Mouse (Mus musculus) hindbrain, embryonic 13.5 days (tissue): Measurements from ENCODE around the gene D17Wsu92e. TPM values are rescaled to one million over a fixed set of nuclear protein-coding genes. Genes with fewer than 3 reads are reported as not detected.

Source experiments
- ATAC-seq: fragments of 200-750 bp; cut with Nextera tagmentation; 2 replicates; pipeline ENCODE4 v1.8.0; 2017; ENCODE audit warnings: moderate TSS enrichment; ENCODE audit not compliant: low FRiP score
- H3K27ac ChIP-seq: fragments of 300-500 bp; sonication (generic); 2 replicates; pipeline ENCODE4 v1.5.1; 2015; ENCODE audit warnings: inconsistent platforms, mild to moderate bottlenecking, moderate library complexity
- H3K27me3 ChIP-seq: fragments of 300-500 bp; sonication (generic); 2 replicates; pipeline ENCODE4 v1.6.1; 2015; ENCODE audit warnings: mild to moderate bottlenecking, inconsistent platforms
- H3K36me3 ChIP-seq: fragments of 300-500 bp; sonication (generic); 2 replicates; pipeline ENCODE4 v1.6.1; 2015; ENCODE audit warnings: mild to moderate bottlenecking, inconsistent platforms
- H3K4me1 ChIP-seq: fragments of 300-500 bp; sonication (generic); replicated peaks from 2 replicates; pipeline ENCODE4 v1.6.1; 2015; ENCODE audit warnings: inconsistent platforms
- H3K4me2 ChIP-seq: fragments of 300-500 bp; sonication (generic); 2 replicates; pipeline ENCODE4 v1.6.1; 2015; ENCODE audit warnings: inconsistent platforms, mild to moderate bottlenecking, moderate library complexity
- H3K4me3 ChIP-seq: fragments of 300-500 bp; sonication (generic); 2 replicates; pipeline ENCODE4 v1.5.1; 2015; ENCODE audit warnings: mild to moderate bottlenecking, inconsistent platforms
- H3K9ac ChIP-seq: fragments of 300-500 bp; sonication (generic); 2 replicates; pipeline ENCODE4 v1.6.1; 2015; ENCODE audit warnings: mild to moderate bottlenecking, inconsistent platforms
- H3K9me3 ChIP-seq: fragments of 300-500 bp; sonication (generic); 2 replicates; pipeline ENCODE4 v1.6.1; 2016; ENCODE audit warnings: inconsistent platforms
- WGBS: fragments of 180-500 bp; shearing (Covaris S2); methylation state at CpG from one replicate; pipeline ENCODE4 v1.1.7; 2015; 5-methylcytosine and 5-hydroxymethylcytosine counted together
- polyA plus RNA-seq: library from polyadenylated mRNA; unstranded; fragments of >200 nt; fragmentation: Nextera tagmentation; extraction: Ambion mirVana; gene quantifications from 2 replicates; pipeline ENCODE4 v1.2.1, GENCODE M21; 2015

The D17Wsu92e gene
- polyA plus RNA-seq, 1 experiment from 2014 or later: 10.0 TPM

GRCm38 (mm10) chr17:27830411-27830810 is 10.0 kb upstream of the D17Wsu92e start:
- Histone ChIP-seq H3K27ac (no peak overlapping the region), H3K9me3 (no peaks in the 10 kb centered on the region), H3K27me3 (peaks cover 14% of the 10 kb centered on the region; the same call in 1 of the 2 replicates), H3K4me3 (no peak overlapping the region), H3K9ac (no peak overlapping the region), H3K36me3 (no peaks in the 10 kb centered on the region), H3K4me1 (peaks cover 11% of the 10 kb centered on the region), H3K4me2 (no peak overlapping the region)
- no peak for ATAC-seq
- WGBS: 55% methylated on average over 7 of the region's 7 CpGs

- Histone ChIP-seq H3K9me3 (no peaks in the 10 kb centered on the region), H3K9ac (no peak overlapping the region), H3K4me2 (peak overlapping the region; percentile 11; the same call in 1 of the 2 replicates), H3K27me3 (0 out of 2 replicates have a peak, but pooled peaks cover 3% of the 10 kb centered on the region), H3K36me3 (no peaks in the 10 kb centered on the region), H3K4me1 (peaks cover 11% of the 10 kb centered on the region), H3K4me3 (no peak overlapping the region), H3K27ac (no peak overlapping the region)
- ATAC-seq: no peak
- 15% methylated on average over 6 of the region's 6 CpGs for WGBS
These were observed 7.1 kb upstream of the D17Wsu92e start for GRCm38 (mm10) chr17:27827511-27827910.

GRCm38 (mm10) chr17:27826908-27827383 is 6.5 kb upstream of the D17Wsu92e start:
- H3K9ac ChIP-seq: peak overlapping the region; percentile 51; the same call in 1 of the 2 replicates
- no peak overlapping the region for H3K27ac ChIP-seq
- H3K4me2 ChIP-seq: peak overlapping the region; percentile 48
- H3K36me3 ChIP-seq: no peaks in the 10 kb centered on the region
- H3K27me3 ChIP-seq: 0 out of 2 replicates have a peak, but pooled peaks cover 3% of the 10 kb centered on the region
- peaks cover 11% of the 10 kb centered on the region for H3K4me1 ChIP-seq
- no peaks in the 10 kb centered on the region for H3K9me3 ChIP-seq
- 0 out of 2 replicates have a peak, but pooled peaks have one; percentile 49 for ATAC-seq
- 3% methylated on average over 9 of the region's 9 CpGs for WGBS
- peak overlapping the region; percentile 23 for H3K4me3 ChIP-seq

- Histone ChIP-seq H3K4me2 (peak overlapping the region; percentile 48), H3K27me3 (0 out of 2 replicates have a peak, but pooled peaks cover 3% of the 10 kb centered on the region), H3K36me3 (no peaks in the 10 kb centered on the region), H3K9me3 (no peaks in the 10 kb centered on the region), H3K27ac (no peak overlapping the region; the same call in 1 of the 2 replicates), H3K4me1 (peaks cover 13% of the 10 kb centered on the region), H3K9ac (peak overlapping the region; percentile 51; the same call in 1 of the 2 replicates), H3K4me3 (peak overlapping the region; percentile 23)
- 0 out of 2 replicates have a peak, but pooled peaks have one; percentile 23 for ATAC-seq
- 3% methylated on average over 22 of the region's 22 CpGs for WGBS
These were observed 5.8 kb upstream of the D17Wsu92e start for GRCm38 (mm10) chr17:27825984-27826905.

GRCm38 (mm10) chr17:27825539-27825938 is 5.1 kb upstream of the D17Wsu92e start:
- ATAC-seq: no peak
- peak overlapping the region; percentile 48; the same call in 1 of the 2 replicates for H3K4me2 ChIP-seq
- H3K9me3 ChIP-seq: no peaks in the 10 kb centered on the region
- H3K27me3 ChIP-seq: 0 out of 2 replicates have a peak, but pooled peaks cover 3% of the 10 kb centered on the region
- H3K36me3 ChIP-seq: no peaks in the 10 kb centered on the region
- H3K4me3 ChIP-seq: no peak overlapping the region
- peaks cover 17% of the 10 kb centered on the region for H3K4me1 ChIP-seq
- 32% methylated on average over 3 of the region's 3 CpGs for WGBS
- no peak overlapping the region for H3K27ac ChIP-seq
- no peak overlapping the region for H3K9ac ChIP-seq

- Histone ChIP-seq H3K9me3 (no peaks in the 10 kb centered on the region), H3K9ac (no peak overlapping the region), H3K27me3 (0 out of 2 replicates have a peak, but pooled peaks cover 3% of the 10 kb centered on the region), H3K27ac (no peak overlapping the region), H3K36me3 (no peaks in the 10 kb centered on the region), H3K4me3 (no peak overlapping the region), H3K4me1 (peaks cover 17% of the 10 kb centered on the region), H3K4me2 (no peak overlapping the region)
- 66% methylated on average over 1 of the region's 1 CpGs for WGBS
- ATAC-seq: no peak
These were observed 4.5 kb upstream of the D17Wsu92e start for GRCm38 (mm10) chr17:27824941-27825340.

GRCm38 (mm10) chr17:27823142-27823905 is 2.9 kb upstream of the D17Wsu92e start:
- Histone ChIP-seq H3K27ac (no peak overlapping the region), H3K27me3 (0 out of 2 replicates have a peak, but pooled peaks cover 3% of the 10 kb centered on the region), H3K9ac (no peak overlapping the region), H3K4me3 (no peak overlapping the region), H3K4me2 (no peak overlapping the region), H3K4me1 (peaks cover 32% of the 10 kb centered on the region), H3K36me3 (no peaks in the 10 kb centered on the region), H3K9me3 (no peaks in the 10 kb centered on the region)
- 83% methylated on average over 9 of the region's 9 CpGs for WGBS
- ATAC-seq: no peak

- 0 out of 2 replicates have a peak, but pooled peaks cover 3% of the 10 kb centered on the region for H3K27me3 ChIP-seq
- WGBS: 73% methylated on average over 9 of the region's 9 CpGs
- H3K4me3 ChIP-seq: peak overlapping the region; percentile 97
- no peaks in the 10 kb centered on the region for H3K9me3 ChIP-seq
- peak overlapping the region; percentile 68 for H3K4me2 ChIP-seq
- peak overlapping the region; percentile 93 for H3K27ac ChIP-seq
- ATAC-seq: no peak
- H3K9ac ChIP-seq: peak overlapping the region; percentile 93
- peaks cover 34% of the 10 kb centered on the region for H3K4me1 ChIP-seq
- H3K36me3 ChIP-seq: no peaks in the 10 kb centered on the region
These were observed 1.2 kb upstream of the D17Wsu92e start for GRCm38 (mm10) chr17:27821407-27822338.

GRCm38 (mm10) chr17:27819971-27820567 is 379 bp downstream of the D17Wsu92e start:
- Histone ChIP-seq H3K9ac (peak overlapping the region; percentile 93), H3K4me1 (peaks cover 29% of the 10 kb centered on the region), H3K9me3 (no peaks in the 10 kb centered on the region), H3K4me3 (peak overlapping the region; percentile 97), H3K27me3 (no peaks in the 10 kb centered on the region), H3K27ac (peak overlapping the region; percentile 93), H3K36me3 (no peaks in the 10 kb centered on the region), H3K4me2 (peak overlapping the region; percentile 95)
- ATAC-seq: peak; percentile 90
- WGBS: under 1% methylated on average over 25 of the region's 62 CpGs

- under 1% methylated on average over 20 of the region's 20 CpGs for WGBS
- Histone ChIP-seq H3K36me3 (no peaks in the 10 kb centered on the region), H3K4me3 (peak overlapping the region; percentile 97), H3K9ac (peak overlapping the region; percentile 93), H3K4me1 (peaks cover 29% of the 10 kb centered on the region), H3K4me2 (peak overlapping the region; percentile 95), H3K9me3 (no peaks in the 10 kb centered on the region), H3K27ac (peak overlapping the region; percentile 93), H3K27me3 (no peaks in the 10 kb centered on the region)
- no peak; the same call in 1 of the 2 replicates for ATAC-seq
These were observed 902 bp downstream of the D17Wsu92e start for GRCm38 (mm10) chr17:27819521-27819970.
